Mouse (Mus musculus): ENCODE results near the gene Pum1.

- no peak for TF ChIP-seq CTCF (IDR thresholded peaks at IDR 0.05; ENCODE audit: control insufficient read depth, insufficient read depth, insufficient replicate concordance, low read depth, low read length)
- no peak for TF ChIP-seq POLR2A (IDR thresholded peaks at IDR 0.05; ENCODE audit: control insufficient read depth, low read depth, low read length)
These were observed 138.1 kb downstream of the Pum1 start for GRCm38 (mm10) chr4:130801198-130801597.
